Mouse (Mus musculus): ENCODE results near the gene 1110051M20Rik.
"Not testable (repeated sequence)": the region's sequence is repeated elsewhere in the genome, so short reads cannot be mapped to it uniquely, and the experiment has no call there.

1110051M20Rik gene

DNA sequence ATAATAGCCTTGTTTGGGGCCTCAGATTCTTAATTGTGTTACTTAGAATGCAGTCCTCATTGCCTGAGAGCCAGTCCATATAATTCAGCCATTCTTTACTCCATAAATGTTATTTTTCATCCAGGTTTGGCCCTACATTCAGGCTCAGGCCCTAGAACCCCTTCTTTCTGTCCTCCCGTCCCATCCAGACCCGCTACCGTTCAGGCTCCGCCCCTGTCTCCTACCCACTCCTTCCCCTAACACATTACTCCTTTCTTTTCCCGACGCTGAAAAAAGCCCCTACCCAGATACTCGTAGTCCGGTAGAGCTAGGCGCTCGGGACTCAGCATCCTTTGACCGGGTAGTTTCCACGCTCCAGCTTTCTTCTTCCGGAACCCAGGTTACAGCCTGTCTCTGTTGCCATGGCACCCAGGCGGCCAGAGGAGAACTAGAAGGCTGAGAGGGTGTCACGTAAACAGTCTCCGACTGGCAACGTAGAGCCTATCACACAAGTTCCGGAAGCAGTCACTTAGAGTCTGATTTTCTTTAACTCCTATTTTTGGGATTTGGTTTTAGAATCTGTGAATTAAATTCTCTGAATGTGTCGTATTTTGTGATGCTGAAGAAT, at the start of gene 1110051M20Rik:
1110051M20Rik (minus strand) TSS at position 419 of the 607 bp plus-strand sequence.
- no peak for DNase-seq (ENCODE audit: extremely low read depth, low read depth, low spot score)

DNA sequence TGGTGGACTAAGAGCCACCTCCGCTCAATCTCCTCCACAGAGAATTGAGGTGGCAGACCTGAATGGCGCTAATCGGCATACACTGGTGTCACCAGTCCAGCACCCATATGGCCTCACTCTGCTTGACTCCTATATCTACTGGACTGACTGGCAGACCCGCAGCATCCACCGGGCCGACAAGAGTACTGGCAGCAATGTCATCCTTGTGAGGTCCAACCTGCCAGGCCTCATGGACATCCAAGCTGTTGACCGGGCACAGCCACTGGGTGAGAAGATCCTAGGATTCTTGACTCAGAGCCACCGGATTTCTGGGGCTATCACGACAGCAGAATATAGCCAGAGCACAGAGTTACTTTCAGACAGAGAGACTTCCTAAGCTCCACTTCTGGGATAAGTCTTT, 49.5 kb upstream of the 1110051M20Rik start:
- no peak for DNase-seq (ENCODE audit: extremely low read depth, low read depth, low spot score)

DNA sequence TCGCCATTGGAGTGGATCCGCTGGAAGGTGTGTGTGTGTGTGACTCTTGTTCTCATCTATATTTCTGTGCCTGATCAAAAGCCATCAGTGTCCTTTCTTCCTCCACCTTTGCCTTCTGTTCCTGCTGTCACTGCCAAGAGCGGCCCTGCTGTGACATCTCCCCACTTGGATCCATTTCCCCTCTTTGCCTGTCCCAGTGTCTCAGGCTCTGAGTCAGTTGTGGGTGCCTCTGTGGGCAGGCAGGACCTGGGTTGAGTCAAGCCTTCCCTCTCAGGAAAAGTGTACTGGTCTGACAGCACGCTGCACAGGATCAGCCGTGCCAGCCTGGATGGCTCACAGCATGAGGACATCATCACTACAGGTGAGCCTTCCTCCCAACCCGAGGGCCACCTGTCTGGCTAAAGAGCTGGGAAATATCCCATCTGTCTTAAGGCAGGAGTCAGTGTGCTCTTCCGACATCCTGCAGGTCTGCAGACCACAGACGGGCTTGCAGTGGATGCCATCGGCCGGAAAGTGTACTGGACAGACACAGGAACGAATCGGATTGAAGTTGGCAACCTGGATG, 47.6 kb upstream of the 1110051M20Rik start:
- no peak for DNase-seq (ENCODE audit: extremely low read depth, low read depth, low spot score)

GRCm38 (mm10) chr2:91487295-91487694, 42.8 kb upstream of the 1110051M20Rik start:
- DNase-seq (ENCODE audit: extremely low read depth, low read depth, low spot score), result not testable (repeated sequence)

DNA sequence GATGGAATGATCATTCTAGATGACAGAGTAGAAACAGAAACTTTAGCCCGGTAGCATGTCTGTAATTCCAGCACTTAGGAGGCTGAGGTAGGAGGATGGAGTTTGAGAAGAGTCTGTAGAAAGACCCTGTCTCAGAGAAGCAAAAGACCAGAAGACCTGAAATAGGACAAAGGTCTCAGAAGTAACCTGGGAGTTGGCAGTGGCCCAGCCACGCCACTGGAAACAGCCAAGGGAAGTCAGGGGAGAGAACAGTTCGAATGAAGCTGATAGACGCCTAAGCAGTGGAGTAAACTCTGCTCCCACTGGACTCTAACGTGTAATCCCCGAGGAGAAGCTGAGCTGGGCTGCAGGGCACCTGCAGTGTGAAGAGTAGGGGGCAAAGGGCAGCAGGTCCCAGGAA, 40.8 kb upstream of the 1110051M20Rik start:
- no peak for DNase-seq (ENCODE audit: extremely low read depth, low read depth, low spot score)

DNA sequence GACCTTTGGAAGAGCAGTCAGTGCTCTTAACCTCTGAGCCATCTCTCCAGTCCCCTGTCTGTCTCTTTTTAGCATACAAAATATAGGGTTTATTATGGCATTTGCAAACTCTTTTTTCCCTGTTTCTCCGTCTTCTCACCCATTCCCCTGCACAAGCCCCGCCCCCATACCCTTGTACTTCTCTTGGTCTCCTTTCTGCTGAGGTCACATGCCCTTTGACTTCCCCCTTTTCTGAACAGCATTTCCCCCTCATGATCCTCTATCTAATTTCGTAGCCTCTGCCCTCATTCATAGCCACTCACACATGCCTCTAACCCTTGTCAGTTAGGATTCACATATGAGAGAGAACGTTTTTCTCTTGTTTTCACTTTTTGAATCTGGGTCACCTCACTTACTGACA, 40.2 kb upstream of the 1110051M20Rik start:
- DNase-seq (ENCODE audit: extremely low read depth, low read depth, low spot score), result no peak

- DNase-seq (ENCODE audit: extremely low read depth, low read depth, low spot score), result no peak
Measured at GRCm38 (mm10) chr2:91480805-91481514, 36.5 kb upstream of the 1110051M20Rik start.

- no peak for DNase-seq (ENCODE audit: extremely low read depth, low read depth, low spot score)
Measured at GRCm38 (mm10) chr2:91480399-91480801, 35.9 kb upstream of the 1110051M20Rik start.

DNA sequence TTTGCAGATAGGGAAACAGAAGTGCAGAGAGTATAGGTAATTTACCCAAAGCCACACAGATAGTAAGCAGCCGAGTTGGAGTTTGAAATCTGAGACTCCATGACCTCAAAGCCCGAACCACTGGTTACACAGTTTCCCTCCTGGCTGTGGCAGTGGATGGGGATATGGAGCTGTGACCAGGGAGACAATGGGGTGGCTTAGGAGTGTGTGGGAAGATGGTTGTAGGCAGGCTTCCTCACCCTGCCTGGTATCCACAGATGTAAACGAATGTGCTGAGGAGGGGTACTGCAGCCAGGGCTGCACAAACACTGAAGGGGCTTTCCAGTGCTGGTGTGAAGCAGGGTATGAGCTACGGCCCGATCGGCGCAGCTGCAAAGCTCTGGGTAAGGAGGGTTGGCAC, 32.3 kb upstream of the 1110051M20Rik start:
- DNase-seq (ENCODE audit: extremely low read depth, low read depth, low spot score), result no peak

DNA sequence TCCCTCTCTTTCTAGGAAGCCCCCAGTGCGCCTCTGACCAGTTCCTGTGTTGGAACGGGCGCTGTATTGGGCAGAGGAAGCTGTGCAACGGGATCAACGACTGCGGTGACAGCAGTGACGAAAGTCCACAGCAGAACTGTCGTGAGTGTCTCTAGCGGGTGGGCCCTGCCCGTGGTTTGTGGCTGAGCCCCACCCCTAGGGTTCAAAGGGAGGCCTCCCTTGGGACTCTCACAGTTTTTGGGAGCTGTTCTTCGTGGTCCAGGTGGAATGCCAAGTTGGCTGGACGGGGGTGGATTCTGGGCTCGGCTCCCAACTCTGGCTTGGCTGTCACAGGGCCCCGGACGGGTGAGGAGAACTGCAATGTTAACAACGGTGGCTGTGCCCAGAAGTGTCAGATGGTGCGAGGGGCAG, 31.8 kb upstream of the 1110051M20Rik start:
- DNase-seq (ENCODE audit: extremely low read depth, low read depth, low spot score), result no peak

DNA sequence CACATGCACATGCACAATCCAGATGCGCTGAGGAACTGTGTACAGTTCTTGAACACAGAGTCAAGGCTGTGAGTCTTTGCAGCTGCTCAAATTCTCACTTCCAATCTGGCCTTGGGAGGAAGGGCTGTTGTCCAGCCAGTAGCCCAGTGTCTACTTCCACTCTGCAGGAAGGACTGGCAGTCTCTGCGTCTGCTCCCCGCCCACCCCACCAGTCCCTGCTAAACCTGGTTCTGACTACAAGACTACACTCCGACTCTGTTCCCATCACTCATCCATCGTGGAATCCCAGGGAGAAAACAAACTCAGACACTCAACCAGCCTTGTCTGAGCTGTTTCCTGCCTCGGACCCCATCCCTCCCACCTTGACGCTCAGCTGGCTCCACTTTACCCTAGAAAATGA, 31.3 kb upstream of the 1110051M20Rik start:
- no peak for DNase-seq (ENCODE audit: extremely low read depth, low read depth, low spot score)

DNA sequence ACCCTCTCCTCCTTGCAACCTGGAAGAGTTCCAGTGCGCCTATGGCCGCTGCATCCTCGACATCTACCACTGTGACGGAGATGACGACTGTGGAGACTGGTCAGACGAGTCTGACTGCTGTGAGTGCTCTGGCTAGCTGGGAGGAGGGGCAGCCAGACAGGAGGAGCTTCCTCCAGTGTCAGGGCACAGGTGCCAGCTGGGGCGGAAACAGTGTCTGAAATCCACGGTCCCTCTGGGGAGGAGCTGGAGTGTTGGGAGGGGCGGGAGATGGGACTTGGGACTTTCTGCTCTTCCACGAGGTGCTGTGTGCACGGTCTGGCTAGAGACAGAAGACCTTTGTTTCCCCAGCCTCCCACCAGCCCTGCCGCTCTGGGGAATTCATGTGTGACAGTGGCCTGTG, 29.9 kb upstream of the 1110051M20Rik start:
- no peak for DNase-seq (ENCODE audit: extremely low read depth, low read depth, low spot score)

- DNase-seq (ENCODE audit: extremely low read depth, low read depth, low spot score), result no peak
Measured at GRCm38 (mm10) chr2:91470055-91470647, 25.6 kb upstream of the 1110051M20Rik start.

GRCm38 (mm10) chr2:91467613-91468012, 23.1 kb upstream of the 1110051M20Rik start:
- DNase-seq (ENCODE audit: extremely low read depth, low read depth, low spot score), result no peak

DNA sequence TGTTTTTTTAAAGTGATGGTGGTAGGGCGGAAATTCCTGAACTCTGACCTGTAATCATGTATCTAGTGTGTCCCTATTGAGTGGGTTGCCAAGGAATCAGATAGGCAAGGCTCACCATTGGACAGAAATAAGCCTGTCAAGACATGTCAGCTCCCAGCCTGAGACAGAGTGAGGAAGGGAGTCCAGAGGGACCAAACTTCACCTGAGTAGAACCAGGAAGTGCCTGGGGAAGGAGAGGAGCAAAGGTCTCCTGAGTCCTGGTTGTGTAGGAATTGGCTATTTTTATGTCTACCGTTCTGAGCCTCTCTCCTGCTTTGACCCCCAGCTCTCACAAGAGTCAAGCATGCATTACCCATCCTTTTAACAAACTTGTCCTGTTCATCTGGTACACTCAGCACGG, 21.4 kb upstream of the 1110051M20Rik start:
- DNase-seq (ENCODE audit: extremely low read depth, low read depth, low spot score), result no peak

GRCm38 (mm10) chr2:91462681-91463080, 18.2 kb upstream of the 1110051M20Rik start:
- DNase-seq (ENCODE audit: extremely low read depth, low read depth, low spot score), result no peak

DNA sequence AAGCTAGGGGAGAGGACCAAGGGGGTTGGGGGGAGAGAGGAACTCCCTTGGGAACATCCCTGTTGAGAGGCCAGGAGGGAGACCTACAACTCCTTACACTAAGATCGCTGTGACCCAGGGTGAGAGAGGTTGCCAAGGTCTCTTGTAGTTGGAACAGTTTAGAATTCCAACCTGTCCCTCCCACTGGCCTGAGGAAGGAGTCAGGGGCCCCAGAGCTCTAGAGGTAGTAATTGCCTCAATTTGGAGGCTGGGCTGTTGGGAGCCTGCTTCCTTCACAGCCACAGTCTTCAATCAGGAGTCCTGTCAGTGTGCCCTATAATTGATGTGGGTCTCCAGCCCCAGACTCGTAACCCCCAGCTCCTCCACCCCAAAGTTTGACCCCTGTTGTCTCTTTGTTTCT, 17.7 kb upstream of the 1110051M20Rik start:
- DNase-seq (ENCODE audit: extremely low read depth, low read depth, low spot score), result no peak

GRCm38 (mm10) chr2:91461341-91461740, 16.8 kb upstream of the 1110051M20Rik start:
- DNase-seq (ENCODE audit: extremely low read depth, low read depth, low spot score), result no peak

GRCm38 (mm10) chr2:91460771-91461170, 16.3 kb upstream of the 1110051M20Rik start:
- DNase-seq (ENCODE audit: extremely low read depth, low read depth, low spot score), result no peak

DNA sequence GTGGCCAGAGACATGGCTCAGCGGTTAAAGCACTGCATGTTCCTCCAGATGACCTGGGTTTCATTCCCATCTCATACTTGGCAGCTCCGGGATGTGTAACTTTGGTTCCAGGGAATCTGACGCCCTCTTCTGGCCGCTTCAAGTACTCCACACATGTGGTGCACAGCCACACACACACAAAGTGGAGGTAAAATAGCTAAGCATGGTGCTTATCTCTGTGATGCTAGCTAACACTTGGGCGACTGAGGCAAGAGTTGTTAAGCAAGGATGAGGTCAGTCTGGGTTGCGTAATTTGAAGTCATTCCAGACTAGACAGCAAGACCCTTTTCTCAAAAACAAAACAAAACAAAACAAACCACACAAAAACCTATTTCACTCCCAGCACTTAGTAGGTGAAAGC, 15.6 kb upstream of the 1110051M20Rik start:
- no peak for DNase-seq (ENCODE audit: extremely low read depth, low read depth, low spot score)

DNA sequence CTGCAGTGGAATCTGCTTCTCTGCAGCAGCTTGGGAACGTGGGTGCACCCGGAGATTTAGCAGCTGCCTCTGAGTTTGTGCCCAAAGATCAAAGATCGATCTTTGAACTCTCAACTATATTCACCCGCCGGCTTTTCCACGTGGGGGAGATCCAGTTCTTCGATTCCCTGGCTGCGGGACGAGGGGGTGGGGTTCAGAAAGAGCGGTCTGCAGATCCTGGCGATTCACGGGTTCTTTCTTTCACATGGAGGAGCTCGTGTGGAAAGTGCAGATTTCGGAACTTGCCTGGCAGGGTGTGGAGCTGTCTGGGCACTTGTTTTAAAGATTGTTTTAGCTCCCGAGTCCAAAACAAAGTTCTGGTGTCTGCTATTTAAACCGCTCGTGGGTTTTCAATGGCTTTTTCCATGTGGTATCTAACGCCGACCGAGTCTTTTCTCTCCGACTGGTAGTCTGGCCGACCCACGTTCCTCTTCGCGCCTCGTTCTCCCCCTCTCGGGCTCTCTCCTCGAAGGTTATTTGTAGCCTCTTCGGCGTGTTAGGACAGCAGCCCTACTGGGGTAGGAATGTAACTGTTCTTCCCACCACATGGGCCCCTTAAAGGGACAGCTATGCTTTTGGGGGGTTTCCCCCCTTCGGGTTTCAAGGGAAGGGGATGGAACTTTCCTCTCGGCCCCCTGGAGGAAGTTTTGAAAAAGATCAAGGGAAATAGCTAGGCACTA, 14.3 kb upstream of the 1110051M20Rik start:
- DNase-seq (ENCODE audit: extremely low read depth, low read depth, low spot score), result no peak

Measured in fat pad, adult 2 months (tissue).